Mouse (Mus musculus) CH12.LX (cell line): ENCODE results near the gene Ndp. TPM values are rescaled to one million over a fixed set of nuclear protein-coding genes. Genes with fewer than 3 reads are reported as not detected.

Experiments
- DNase-seq: peaks from one replicate; pipeline ENCODE4 v3.0.0-alpha.2; 2013; ENCODE audit errors: extremely low read depth
- H3K27ac ChIP-seq: 2 replicates; pipeline ENCODE4 v1.5.1; 2012; ENCODE audit warnings: low read depth, mild to moderate bottlenecking, control low read depth, moderate library complexity; ENCODE audit not compliant: insufficient read depth
- H3K27me3 ChIP-seq: replicated peaks from 2 replicates; pipeline ENCODE3; 2012; ENCODE audit warnings: inconsistent platforms
- H3K36me3 ChIP-seq, 2 experiments: replicated peaks in 1 of 2; 2 replicates each; pipeline versions ENCODE3 to v1.6.1; 2012; ENCODE audit warnings: inconsistent platforms in 1 of 2, low read length in 1 of 2, mild to moderate bottlenecking in 1 of 2, mixed read lengths in 1 of 2, moderate library complexity in 1 of 2; ENCODE audit not compliant: control insufficient read depth in 1 of 2, insufficient read depth in 1 of 2
- H3K4me1 ChIP-seq, 2 experiments: 2 replicates each; pipeline ENCODE4 v1.6.1; 2012; ENCODE audit warnings: inconsistent platforms in 1 of 2, moderate library complexity in 1 of 2; ENCODE audit not compliant: insufficient read depth in 2 of 2, control insufficient read depth in 1 of 2
- H3K4me2 ChIP-seq: 2 replicates; pipeline ENCODE4 v1.6.1; 2012; ENCODE audit warnings: low read depth, mild to moderate bottlenecking, control low read depth; ENCODE audit not compliant: poor library complexity, insufficient read depth, severe bottlenecking
- H3K4me3 ChIP-seq, 3 experiments: fragments of 150-350 bp in 1 of 3; sonication (generic) in 1 of 3; replicated peaks in 1 of 3; 2 replicates each; pipeline versions ENCODE3 to v1.5.1; 2011 to 2012; ENCODE audit warnings: low read depth in 2 of 3, low read length in 2 of 3, mild to moderate bottlenecking in 2 of 3, moderate library complexity in 2 of 3, control low read depth in 1 of 3, improper control_type of control experiment in 1 of 3, inconsistent platforms in 1 of 3, mixed read lengths in 1 of 3; ENCODE audit not compliant: poor library complexity in 1 of 3
- H3K79me2 ChIP-seq: replicated peaks from 2 replicates; pipeline ENCODE4 v1.6.1; 2012; ENCODE audit warnings: mild to moderate bottlenecking, moderate library complexity; ENCODE audit not compliant: control insufficient read depth, poor library complexity, insufficient read depth, severe bottlenecking; ENCODE audit errors: extremely low read depth
- H3K9ac ChIP-seq: 2 replicates; pipeline ENCODE4 v1.6.1; 2012; ENCODE audit warnings: low read depth, mild to moderate bottlenecking, control low read depth, moderate library complexity; ENCODE audit not compliant: insufficient read depth
- H3K9me3 ChIP-seq: replicated peaks from 2 replicates; pipeline ENCODE3; 2012; ENCODE audit warnings: low read length, inconsistent platforms, mixed read lengths
- CTCF ChIP-seq, 2 experiments: IDR thresholded peaks in 1 of 2; conservative IDR thresholded peaks in 1 of 2; 2 replicates each; pipeline ENCODE4 v1.5.1; 2011 to 2012; ENCODE audit warnings: low read depth in 2 of 2, low read length in 2 of 2, improper control_type of control experiment in 1 of 2, inconsistent platforms in 1 of 2, mild to moderate bottlenecking in 1 of 2, moderate library complexity in 1 of 2
- JUND ChIP-seq: conservative IDR thresholded peaks from 2 replicates; pipeline ENCODE4 v1.6.1; 2011; ENCODE audit warnings: low read depth, low read length, improper control_type of control experiment
- NELFE ChIP-seq: IDR thresholded peaks from 2 replicates; pipeline ENCODE4 v1.6.1; 2011; ENCODE audit warnings: low read depth, low read length, improper control_type of control experiment
- TCF12 ChIP-seq: IDR thresholded peaks from 2 replicates; pipeline ENCODE4 v1.6.1; 2014; ENCODE audit warnings: low read depth, mild to moderate bottlenecking, inconsistent platforms, low read length, improper control_type of control experiment
- ZKSCAN1 ChIP-seq: IDR thresholded peaks from 2 replicates; pipeline ENCODE4 v1.6.1; 2012; ENCODE audit warnings: low read depth, inconsistent platforms, low read length, improper control_type of control experiment, borderline replicate concordance
- dilution Hi-C: fragments of 300-500 bp; cut with MboI; formaldehyde crosslinking; loops from 2 replicates; pipeline ENCODE4 v1.14.3; 2020; ENCODE audit warnings: low sequenced_read_pairs; ENCODE audit not compliant: extremely low pct_unique_long_range_greater_than_20kb, extremely low pct_ligation_motif_present
- in situ Hi-C: fragments of 300-500 bp; cut with MboI; formaldehyde crosslinking; loops from 3 replicates; pipeline ENCODE4 v1.14.3; 2019; ENCODE audit warnings: low sequenced_read_pairs, low pct_ligation_motif_present, low pct_unique_long_range_greater_than_20kb, mixed read lengths
- polyA plus RNA-seq: library from polyadenylated mRNA; unstranded; fragments of >175 nt; gene quantifications from 2 replicates; pipeline ENCODE4 v1.2.1, GENCODE M21; 2012; ENCODE audit warnings: low read depth; ENCODE audit not compliant: insufficient read length
- total RNA-seq, 2 experiments: library from RNA; depleted of rRNA; stranded (reverse); fragments of 300-350 nt in 1 of 2; fragments of >200 nt in 1 of 2; gene quantifications; 2 replicates each; pipeline ENCODE4 v1.2.3; 2012 to 2014

The Ndp gene
- total and polyA plus RNA-seq, 3 experiments, result not detected

DNA sequence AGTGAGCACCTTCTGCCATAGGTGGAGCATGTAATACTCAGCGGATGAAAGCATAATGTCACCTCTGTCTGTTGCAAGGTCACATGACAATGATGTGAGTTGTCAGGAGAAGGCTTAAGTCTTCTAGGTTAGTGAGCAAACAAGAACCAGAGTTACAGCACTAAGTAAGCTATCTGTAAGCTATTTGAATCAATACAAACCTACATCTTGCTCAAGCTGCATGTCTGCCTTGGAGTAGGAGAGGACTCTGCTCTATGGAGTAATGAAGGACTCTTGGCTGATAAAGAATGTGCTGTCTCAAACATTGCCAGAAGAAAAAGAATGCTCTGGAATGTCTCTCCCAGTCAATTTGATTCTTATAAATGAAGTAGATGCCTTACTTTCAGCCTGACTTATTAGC is 74.3 kb downstream of the Ndp start:
- dilution Hi-C loops, result no loop called here
- in situ Hi-C loops, result no loop called here
- Histone ChIP-seq H3K79me2 (no peaks in the 10 kb centered on the region), H3K27me3 (no peaks in the 10 kb centered on the region), H3K4me2 (no peak overlapping the region), H3K4me1 (no peaks in the 10 kb centered on the region), H3K9me3 (no peaks in the 10 kb centered on the region), H3K9ac (no peak overlapping the region), H3K36me3 (no peaks in the 10 kb centered on the region), H3K4me3 (no peak overlapping the region), H3K27ac (no peak overlapping the region)
- DNase-seq, result no peak
- TF ChIP-seq NELFE (no peak), CTCF (conservative IDR thresholded peaks at IDR 0.05 in 1 of 2, IDR thresholded peaks at IDR 0.05 in 1 of 2; ENCODE audit: low read depth in 2 of 2, low read length in 2 of 2) (no peak), ZKSCAN1 (no peak)

DNA sequence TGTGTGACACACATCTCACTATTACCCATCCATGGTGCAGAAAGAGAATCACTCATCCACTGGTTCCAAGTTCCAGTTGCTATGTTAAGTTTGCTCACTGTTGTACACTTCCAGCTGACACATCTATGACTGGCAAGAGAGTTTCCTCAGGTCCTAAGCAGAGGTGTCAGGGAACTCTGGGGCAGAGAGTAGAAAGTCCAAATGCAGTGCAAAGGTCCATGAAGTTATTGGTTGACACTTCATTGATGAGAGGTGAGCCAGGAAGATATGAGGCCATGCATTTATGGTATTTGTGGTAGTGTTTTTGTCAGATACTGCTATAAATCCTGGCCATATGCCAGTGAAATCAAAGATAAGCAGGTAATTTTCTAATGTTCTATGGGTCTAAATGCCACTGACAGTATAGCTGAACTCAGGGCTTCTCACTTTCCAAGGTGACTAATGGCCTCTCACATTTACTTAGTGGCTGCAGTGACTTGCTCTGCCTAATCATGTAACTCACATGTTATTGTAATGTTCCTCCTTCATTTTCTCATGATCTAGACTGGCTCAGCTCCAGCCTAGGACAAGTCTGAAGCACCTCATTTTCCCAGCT is 75.0 kb downstream of the Ndp start:
- DNase-seq, result no peak
- Histone ChIP-seq H3K27ac (no peak overlapping the region), H3K9me3 (no peaks in the 10 kb centered on the region), H3K9ac (no peak overlapping the region), H3K79me2 (no peaks in the 10 kb centered on the region), H3K4me2 (no peak overlapping the region), H3K4me3 (no peak overlapping the region), H3K27me3 (no peaks in the 10 kb centered on the region)
- dilution Hi-C loops (no loop called here), in situ Hi-C loops (no loop called here)
- TF ChIP-seq TCF12, result no peak
- TF ChIP-seq JUND, result no peak
- TF ChIP-seq, all 38 proteins: peak for 0
- no peaks in the 10 kb centered on the region for H3K36me3 ChIP-seq
- no peaks in the 10 kb centered on the region for H3K4me1 ChIP-seq

Other genes starting within 250 kb of the Ndp start
- not detected in 2 replicates for gene Maob, start 94.4 kb downstream of the Ndp start, total RNA-seq (2012; rRNA removed)
- gene Maob, start 94.4 kb downstream of the Ndp start, total RNA-seq (2014; rRNA removed), result not detected in 2 replicates
- not detected in 2 replicates for gene Maob, start 94.4 kb downstream of the Ndp start, polyA plus RNA-seq